Mouse (Mus musculus) lung, postnatal 4 days (tissue): ENCODE measurements around the gene Unc5a.
A peak's percentile ranks its signal among the peaks of the same experiment; 100 is the strongest.

Experiments used
- DNase-seq, 2 experiments: peaks; one replicate each; pipeline ENCODE4 v3.0.0; 2021

The Unc5a gene

GRCm38 (mm10) chr13:55004646-55005045 is 55.4 kb downstream of the Unc5a start:
- DNase-seq: peak; percentile 58 to 85

GRCm38 (mm10) chr13:55005691-55006414 is 56.6 kb downstream of the Unc5a start:
- peak in 1 of 2 experiments; percentile 43 for DNase-seq

- no peak for DNase-seq
These were observed 57.2 kb downstream of the Unc5a start for GRCm38 (mm10) chr13:55006415-55006742.

GRCm38 (mm10) chr13:55008589-55008988 is 59.4 kb downstream of the Unc5a start:
- no peak for DNase-seq

- DNase-seq: peak in 1 of 2 experiments; percentile 17
These were observed 61.9 kb downstream of the Unc5a start for GRCm38 (mm10) chr13:55011103-55011502.

GRCm38 (mm10) chr13:55011981-55012478 is 62.8 kb downstream of the Unc5a start:
- peak in 1 of 2 experiments; percentile 19 for DNase-seq

GRCm38 (mm10) chr13:55013702-55014344 is 64.6 kb downstream of the Unc5a start:
- DNase-seq: peak in 1 of 2 experiments; percentile 11

GRCm38 (mm10) chr13:55014451-55014850 is 65.2 kb downstream of the Unc5a start:
- no peak for DNase-seq

GRCm38 (mm10) chr13:55017154-55017897 is 68.1 kb downstream of the Unc5a start:
- no peak for DNase-seq

GRCm38 (mm10) chr13:55017898-55018599 is 68.8 kb downstream of the Unc5a start:
- DNase-seq: no peak

GRCm38 (mm10) chr13:55018700-55019099 is 69.5 kb downstream of the Unc5a start:
- DNase-seq: no peak

- no peak for DNase-seq
These were observed 70.0 kb downstream of the Unc5a start for GRCm38 (mm10) chr13:55019181-55019580.

GRCm38 (mm10) chr13:55020051-55020450 is 70.8 kb downstream of the Unc5a start:
- DNase-seq: no peak

GRCm38 (mm10) chr13:55021194-55021779 is 72.1 kb downstream of the Unc5a start, which contains the start of gene Hk3:
Hk3 (minus strand) TSS chr13:55021385.
- peak; percentile 35 to 38 for DNase-seq

- no peak for DNase-seq
These were observed 73.0 kb downstream of the Unc5a start for GRCm38 (mm10) chr13:55022256-55022655.

GRCm38 (mm10) chr13:55022715-55023114 is 73.5 kb downstream of the Unc5a start:
- DNase-seq: no peak

GRCm38 (mm10) chr13:55024215-55024614 is 75.0 kb downstream of the Unc5a start:
- no peak for DNase-seq

GRCm38 (mm10) chr13:55040016-55040415 is 90.8 kb downstream of the Unc5a start:
- no peak for DNase-seq

GRCm38 (mm10) chr13:55047706-55048105 is 98.5 kb downstream of the Unc5a start:
- no peak for DNase-seq
